Mouse (Mus musculus) kidney, postnatal 0 days (tissue): ENCODE results near the gene Mup10. TPM values are rescaled to one million over a fixed set of nuclear protein-coding genes. Genes with fewer than 3 reads are reported as not detected.
"Not testable (repeated sequence)": the region's sequence is repeated elsewhere in the genome, so short reads cannot be mapped to it uniquely, and the experiment has no call there.

ENCODE experiments used
- ATAC-seq: fragments of 200-750 bp; cut with Nextera tagmentation; replicated peaks from 2 replicates; pipeline ENCODE4 v1.8.0; 2017; ENCODE audit warnings: low read depth, moderate number of reproducible peaks, moderate TSS enrichment, moderate library complexity; ENCODE audit not compliant: low FRiP score
- DNase-seq: peaks from one replicate; pipeline ENCODE4 v3.0.0-alpha.2; 2016; ENCODE audit warnings: low spot score
- H3K27ac ChIP-seq: fragments of 300-500 bp; sonication (generic); 2 replicates; pipeline ENCODE4 v1.5.1; 2014; ENCODE audit warnings: mild to moderate bottlenecking
- H3K27me3 ChIP-seq: fragments of 300-500 bp; sonication (generic); 2 replicates; pipeline ENCODE4 v1.6.1; 2014; ENCODE audit warnings: low read length, mixed read lengths; ENCODE audit not compliant: insufficient read depth
- H3K36me3 ChIP-seq: fragments of 300-500 bp; sonication (generic); 2 replicates; pipeline ENCODE4 v1.6.1; 2014; ENCODE audit warnings: low read length, mixed read lengths; ENCODE audit not compliant: insufficient read depth
- H3K4me1 ChIP-seq: fragments of 300-500 bp; sonication (generic); replicated peaks from 2 replicates; pipeline ENCODE4 v1.6.1; 2014; ENCODE audit warnings: antibody characterized with exemption, low read length, mixed read lengths; ENCODE audit not compliant: insufficient read depth
- H3K4me2 ChIP-seq: fragments of 300-500 bp; sonication (generic); 2 replicates; pipeline ENCODE4 v1.6.1; 2014; ENCODE audit warnings: mild to moderate bottlenecking, low read length, moderate library complexity, mixed read lengths
- H3K4me3 ChIP-seq: fragments of 300-500 bp; sonication (generic); replicated peaks from 2 replicates; pipeline ENCODE4 v1.5.1; 2014; ENCODE audit warnings: low read depth, low read length
- H3K9ac ChIP-seq: fragments of 300-500 bp; sonication (generic); 2 replicates; pipeline ENCODE4 v1.6.1; 2014; ENCODE audit warnings: low read depth, low read length
- H3K9me3 ChIP-seq: fragments of 300-500 bp; sonication (generic); replicated peaks from 2 replicates; pipeline ENCODE4 v1.6.1; 2016; ENCODE audit warnings: low read length, inconsistent platforms, mixed read lengths
- WGBS: fragments of 180-500 bp; shearing (Covaris S2); extraction: QIAGEN DNeasy Blood & Tissue Kit; methylation state at CpG from one replicate; pipeline ENCODE4 v1.1.7; 2014; 5-methylcytosine and 5-hydroxymethylcytosine counted together
- polyA plus RNA-seq: library from polyadenylated mRNA; unstranded; fragments of >200 nt; fragmentation: Nextera tagmentation; extraction: Ambion mirVana; gene quantifications from 2 replicates; pipeline ENCODE4 v1.2.1, GENCODE M21; 2015

Gene Mup10
- not detected in 2 replicates for polyA plus RNA-seq

DNA sequence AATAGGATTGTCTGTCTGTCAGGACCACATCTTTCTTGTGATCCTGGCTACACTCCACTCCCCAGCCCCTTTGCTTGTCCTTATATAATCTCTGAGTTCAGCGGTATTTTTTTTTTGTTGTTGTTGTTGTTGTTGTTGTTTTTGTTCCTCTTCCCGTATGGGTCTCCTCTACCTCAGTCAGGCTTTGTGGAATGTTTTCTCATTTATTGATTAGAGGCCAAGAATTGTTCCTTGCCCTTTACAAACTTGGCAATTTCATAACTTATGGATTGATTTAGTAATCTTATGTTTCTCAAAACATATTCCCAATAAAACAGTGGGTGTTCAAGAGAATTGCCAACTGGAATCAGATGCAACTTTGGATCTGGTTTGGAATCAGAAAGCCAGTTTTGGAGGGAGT is at the start of gene Mup10:
Gene Mup10 (minus strand): TSS at position 101 of the 400 bp plus-strand sequence.
- not testable (repeated sequence) for H3K4me2 ChIP-seq, H3K27me3 ChIP-seq, H3K4me3 ChIP-seq, H3K9ac ChIP-seq, H3K4me1 ChIP-seq, H3K27ac ChIP-seq, H3K36me3 ChIP-seq, DNase-seq, ATAC-seq, H3K9me3 ChIP-seq
- 84% methylated on average over 2 of the region's 2 CpGs for WGBS

Other genes with a start within 250 kb of the Mup10 start
- gene Mup9, start 160.2 kb downstream of the Mup10 start, polyA plus RNA-seq: not detected in 2 replicates
- gene Mup1, start 80.2 kb downstream of the Mup10 start, polyA plus RNA-seq: not detected in 2 replicates
- not detected in 2 replicates for gene Mup11, start 80.2 kb upstream of the Mup10 start, polyA plus RNA-seq
- gene Mup12, start 159.1 kb upstream of the Mup10 start, polyA plus RNA-seq: not detected in 2 replicates
- not detected in 2 replicates for gene Mup22, start 239.3 kb upstream of the Mup10 start, polyA plus RNA-seq